Comparison of ENCODE assay signal across 8 mouse cellular contexts in the genomic region with DNA sequence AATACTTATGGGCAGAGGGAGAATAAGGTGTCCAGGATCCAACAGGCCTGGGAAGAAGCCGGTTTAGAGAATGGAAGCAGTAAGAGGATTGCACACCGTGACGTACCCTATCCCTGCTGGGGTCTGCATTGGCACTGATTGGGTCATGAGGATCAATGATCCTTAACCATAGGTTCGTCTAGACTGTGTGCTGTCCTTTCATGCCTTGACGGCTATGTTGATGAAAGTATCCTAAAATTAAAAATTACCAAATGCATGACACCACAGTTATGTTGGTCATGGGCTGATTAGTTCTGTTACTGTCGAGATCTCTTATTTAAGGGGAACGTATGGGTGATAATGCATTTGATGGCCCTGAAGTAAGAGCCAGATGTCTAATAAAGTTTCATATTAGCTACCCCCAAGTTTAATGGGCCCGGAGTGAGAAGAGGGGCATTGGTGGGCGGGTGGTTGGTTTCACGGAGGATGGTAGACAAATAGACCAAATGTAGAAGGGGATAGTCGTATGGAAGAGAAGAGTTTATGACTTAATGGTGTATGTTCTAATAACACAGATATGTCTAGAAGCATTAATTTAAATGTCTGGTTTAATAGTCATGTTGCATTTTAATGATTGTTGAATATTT.
DNase-seq lines count a peak whose midpoint lies in the region; ATAC-seq lines count a peak whose summit lies in the region.
"Had no signal": no experiment of that assay in that cellular context is flagged by ENCODE, and none has a peak within 500 bp of the region (broad histone marks: within the 10 kb centered on the region; RNA-seq: fewer than 3 reads in every experiment).

No protein-coding gene starts in this region.

- no peaks in the 10 kb centered on the region for H3K27me3 ChIP-seq in lung, embryonic 15.5 days
- H3K27me3 ChIP-seq in intestine, embryonic 14.5 days (replicated peaks; ENCODE audit: control insufficient read depth, insufficient read depth, low read length), result no peaks in the 10 kb centered on the region

- 88% methylated on average over 11 of the region's 11 CpGs for WGBS in lung, embryonic 15.5 days
- 87% methylated on average over 11 of the region's 11 CpGs for WGBS in intestine, embryonic 14.5 days

- H3K4me1 ChIP-seq in lung, embryonic 15.5 days, result no peaks in the 10 kb centered on the region
- H3K4me1 ChIP-seq in intestine, embryonic 14.5 days (replicated peaks; ENCODE audit: control insufficient read depth, insufficient read depth, low read length), result no peaks in the 10 kb centered on the region

- H3K36me3 ChIP-seq in lung, embryonic 15.5 days, result no peaks in the 10 kb centered on the region
- H3K36me3 ChIP-seq in intestine, embryonic 14.5 days (ENCODE audit: control insufficient read depth, insufficient read depth, low read length), result no peaks in the 10 kb centered on the region

- peak; percentile 88; the same call in 1 of the 2 replicates for ATAC-seq in lung, embryonic 15.5 days (ENCODE audit: borderline replicate concordance, extremely low read depth, low FRiP score, low TSS enrichment)
- ATAC-seq in intestine, embryonic 14.5 days (replicated peaks; ENCODE audit: low FRiP score, low TSS enrichment, low read depth), result peak; percentile 91
- peak; percentile 86 for ATAC-seq in monocyte, adult 5-6 weeks (replicated peaks; ENCODE audit: insufficient number of reproducible peaks, low FRiP score, low TSS enrichment, poor library complexity, severe bottlenecking)

- H3K9ac ChIP-seq in lung, embryonic 15.5 days, result no peak overlapping the region
- H3K9ac ChIP-seq in intestine, embryonic 14.5 days (ENCODE audit: low read length), result no peak overlapping the region

- no peak overlapping the region for H3K27ac ChIP-seq in lung, embryonic 15.5 days
- no peak overlapping the region for H3K27ac ChIP-seq in intestine, embryonic 14.5 days (ENCODE audit: low read depth)

- no peak overlapping the region for H3K4me3 ChIP-seq in lung, embryonic 15.5 days
- no peak overlapping the region for H3K4me3 ChIP-seq in intestine, embryonic 14.5 days (ENCODE audit: low read depth, low read length)

- no peak overlapping the region for H3K4me2 ChIP-seq in lung, embryonic 15.5 days
- no peak overlapping the region for H3K4me2 ChIP-seq in intestine, embryonic 14.5 days (ENCODE audit: low read length)

- no peaks in the 10 kb centered on the region for H3K9me3 ChIP-seq in lung, embryonic 15.5 days
- no peaks in the 10 kb centered on the region for H3K9me3 ChIP-seq in intestine, embryonic 14.5 days (ENCODE audit: control insufficient read depth, low read length)

- DNase-seq in lung, postnatal 25 days (ENCODE audit: low spot score), result no peak
- peak; percentile 19 for DNase-seq in fibroblast of lung, adult 2 months (ENCODE audit: low read depth)
- DNase-seq in intestine, embryonic 14.5 days (ENCODE audit: low spot score), result no peak
- DNase-seq in adrenal gland, postnatal 36 days, result no peak
- DNase-seq in adipocyte (ENCODE audit: low spot score), result no peak
- DNase-seq: kidney, adult 11 months had no signal
